ENCODE assay signal across 10 mouse cellular contexts in genomic region chr4:111907926-111908325, GRCm38 (mm10). TPM values are rescaled to one million over a fixed set of nuclear protein-coding genes. Genes with fewer than 3 reads are reported as not detected.
DNase-seq lines count a peak whose midpoint lies in the region; ATAC-seq lines count a peak whose summit lies in the region.
"Had no signal": no experiment of that assay in that cellular context is flagged by ENCODE, and none has a peak within 500 bp of the region (broad histone marks: within the 10 kb centered on the region; RNA-seq: fewer than 3 reads in every experiment).

No protein-coding gene starts in this region.

- H3K4me2 ChIP-seq in kidney, embryonic 14.5 days (replicated peaks; ENCODE audit: low read depth, low read length), result no peak overlapping the region
- H3K4me2 ChIP-seq: embryonic facial prominence, embryonic 13.5 days had no signal

- DNase-seq in kidney, adult 11 months, result no peak
- peak; percentile 56 for DNase-seq in ES-CJ7 (ENCODE audit: low read depth, low spot score)
- peak; percentile 77 for DNase-seq in embryo, embryonic 10 days (ENCODE audit: low spot score)
- DNase-seq in natural killer cell, adult 2 months (ENCODE audit: low spot score in 2 of 2), result no peak
- DNase-seq in adrenal gland, postnatal 25 days, result no peak
- no peak for DNase-seq in testis, postnatal 14 days (ENCODE audit: low spot score)

- no peak overlapping the region for H3K27ac ChIP-seq in kidney, embryonic 14.5 days (ENCODE audit: low read depth, low read length)
- H3K27ac ChIP-seq: embryonic facial prominence, embryonic 13.5 days had no signal

- 49% methylated on average over 2 of the region's 2 CpGs for WGBS in kidney, embryonic 14.5 days

- no peaks in the 10 kb centered on the region for H3K9me3 ChIP-seq in kidney, embryonic 14.5 days (ENCODE audit: control insufficient read depth, low read length)
- H3K9me3 ChIP-seq: embryonic facial prominence, embryonic 13.5 days had no signal

- H3K27me3 ChIP-seq in kidney, embryonic 14.5 days (ENCODE audit: control insufficient read depth, insufficient read depth, low read length), result no peaks in the 10 kb centered on the region
- H3K27me3 ChIP-seq: embryonic facial prominence, embryonic 13.5 days had no signal

- no peak overlapping the region for H3K4me3 ChIP-seq in kidney, embryonic 14.5 days (ENCODE audit: low read length)
- H3K4me3 ChIP-seq: embryonic facial prominence, embryonic 13.5 days had no signal

- no peaks in the 10 kb centered on the region for H3K4me1 ChIP-seq in kidney, embryonic 14.5 days (ENCODE audit: control insufficient read depth, insufficient read depth, low read length)
- H3K4me1 ChIP-seq: embryonic facial prominence, embryonic 13.5 days had no signal

- ATAC-seq in kidney, embryonic 14.5 days (ENCODE audit: low FRiP score, low TSS enrichment), result peak; percentile 46; the same call in 1 of the 2 replicates
- peak; percentile 87 for ATAC-seq in megakaryocyte-erythroid progenitor cell, adult 5-6 weeks (replicated peaks; ENCODE audit: low FRiP score, low TSS enrichment, poor library complexity, severe bottlenecking)

- H3K9ac ChIP-seq in kidney, embryonic 14.5 days (ENCODE audit: low read depth, low read length), result no peak overlapping the region
- H3K9ac ChIP-seq: embryonic facial prominence, embryonic 13.5 days had no signal

- no peaks in the 10 kb centered on the region for H3K36me3 ChIP-seq in kidney, embryonic 14.5 days (ENCODE audit: control insufficient read depth, insufficient read depth, low read length)
- H3K36me3 ChIP-seq: embryonic facial prominence, embryonic 13.5 days had no signal

RNA-seq across cellular contexts. Expression of gene Slc5a9, which starts 5.2 kb away (rescaled TPM):
- polyA plus RNA-seq in kidney, embryonic 14.5 days (2014; fragmentation: Nextera tagmentation; extraction: Ambion mirVana), result 0.30 and 1.6 TPM in 2 replicates
- not detected in 2 replicates for total RNA-seq in megakaryocyte-erythroid progenitor cell, adult 5-6 weeks (2014; fragmentation: Nextera tagmentation)
- total RNA-seq in megakaryocyte-erythroid progenitor cell, adult 5-6 weeks (2017), result not detected in 2 replicates
- total RNA-seq in adrenal gland, postnatal 25 days (2021), result not detected in 2 replicates

RNA-seq across cellular contexts. Expression of gene Skint8, which starts 11.3 kb away (rescaled TPM):
- not detected in 2 replicates for polyA plus RNA-seq in kidney, embryonic 14.5 days (2014; fragmentation: Nextera tagmentation; extraction: Ambion mirVana)
- total RNA-seq in megakaryocyte-erythroid progenitor cell, adult 5-6 weeks (2014; fragmentation: Nextera tagmentation), result not detected in 2 replicates
- total RNA-seq in megakaryocyte-erythroid progenitor cell, adult 5-6 weeks (2017), result not detected in 2 replicates
- total RNA-seq in adrenal gland, postnatal 25 days (2021), result not detected in 2 replicates
- polyA plus RNA-seq: embryonic facial prominence, embryonic 13.5 days; lung, embryonic 16.5 days had no signal

Comparison
In these comparisons a context has a peak if more than half of its experiments do, and no peak if none do; other contexts are left out.
1. DNase-seq: peak in ES-CJ7 (single experiment) and embryo, embryonic 10 days (single experiment); none in kidney, adult 11 months (single experiment), natural killer cell, adult 2 months (0 of 2), adrenal gland, postnatal 25 days (single experiment) and testis, postnatal 14 days (single experiment).